Mouse (Mus musculus) midbrain, embryonic 10.5 days (tissue): ENCODE results near the gene Kcnk7. TPM values are rescaled to one million over a fixed set of nuclear protein-coding genes. Genes with fewer than 3 reads are reported as not detected.

Experiments
- DNase-seq: peaks from one replicate; pipeline ENCODE4 v3.0.0-alpha.2; 2017; ENCODE audit warnings: low spot score
- H3K27ac ChIP-seq: fragments of 300-500 bp; sonication (generic); replicated peaks from 2 replicates; pipeline ENCODE4 v1.5.1; 2016; ENCODE audit warnings: mild to moderate bottlenecking
- H3K27me3 ChIP-seq: fragments of 300-500 bp; sonication (generic); 2 replicates; pipeline ENCODE4 v1.6.1; 2016; ENCODE audit warnings: low read depth, mild to moderate bottlenecking; ENCODE audit not compliant: poor library complexity, severe bottlenecking
- H3K36me3 ChIP-seq: fragments of 300-500 bp; sonication (generic); 2 replicates; pipeline ENCODE4 v1.6.1; 2016; ENCODE audit warnings: mild to moderate bottlenecking, moderate library complexity
- H3K4me1 ChIP-seq: fragments of 300-500 bp; sonication (generic); 2 replicates; pipeline ENCODE4 v1.6.1; 2016
- H3K4me3 ChIP-seq: fragments of 300-500 bp; sonication (generic); 2 replicates; pipeline ENCODE4 v1.5.1; 2016; ENCODE audit warnings: mild to moderate bottlenecking, moderate library complexity
- H3K9me3 ChIP-seq: fragments of 300-500 bp; sonication (generic); replicated peaks from 2 replicates; pipeline ENCODE4 v1.6.1; 2016; ENCODE audit warnings: mild to moderate bottlenecking
- WGBS: fragments of 180-500 bp; shearing (Covaris S2); methylation state at CpG from one replicate; pipeline ENCODE4 v1.1.7; 2016; 5-methylcytosine and 5-hydroxymethylcytosine counted together
- polyA plus RNA-seq: library from polyadenylated mRNA; unstranded; fragments of >200 nt; fragmentation: Nextera tagmentation; extraction: Ambion mirVana; gene quantifications from 2 replicates; pipeline ENCODE4 v1.2.1, GENCODE M21; 2016

The Kcnk7 gene
- polyA plus RNA-seq, 1 experiment from 2014 or later: not detected

DNA sequence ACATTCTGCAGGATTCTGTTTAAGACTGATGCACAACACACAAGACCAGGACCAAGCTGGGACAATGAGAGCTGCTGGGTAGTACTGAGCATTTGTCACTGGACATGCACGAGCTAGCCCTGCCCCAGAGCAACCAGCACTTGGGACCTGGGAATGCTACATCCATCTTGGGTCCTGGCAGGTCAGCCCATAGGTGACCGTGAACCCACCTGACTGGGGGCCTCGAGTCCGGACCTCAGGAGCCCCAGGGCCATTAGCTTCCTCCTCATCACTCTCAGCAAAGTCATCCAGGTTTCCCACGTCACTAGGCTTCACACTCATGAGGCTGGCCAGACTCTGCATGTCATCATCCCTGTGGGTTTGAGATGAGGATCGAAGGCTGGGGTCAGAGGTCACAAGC, 17.1 kb downstream of the Kcnk7 start:
- no peak for DNase-seq
- H3K36me3 ChIP-seq: peaks cover 92% of the 10 kb centered on the region
- H3K4me3 ChIP-seq: no peak overlapping the region
- peaks cover 19% of the 10 kb centered on the region for H3K27me3 ChIP-seq
- H3K4me1 ChIP-seq: peaks cover 32% of the 10 kb centered on the region
- H3K27ac ChIP-seq: no peak overlapping the region
- no peaks in the 10 kb centered on the region for H3K9me3 ChIP-seq
- 89% methylated on average over 6 of the region's 6 CpGs for WGBS

GRCm38 (mm10) chr19:5722848-5723425, 18.8 kb downstream of the Kcnk7 start:
- WGBS: 90% methylated on average over 7 of the region's 7 CpGs
- Histone ChIP-seq H3K4me3 (0 out of 2 replicates have a peak overlapping the region, but pooled peaks have one; percentile 14), H3K27ac (no peak overlapping the region)

DNA sequence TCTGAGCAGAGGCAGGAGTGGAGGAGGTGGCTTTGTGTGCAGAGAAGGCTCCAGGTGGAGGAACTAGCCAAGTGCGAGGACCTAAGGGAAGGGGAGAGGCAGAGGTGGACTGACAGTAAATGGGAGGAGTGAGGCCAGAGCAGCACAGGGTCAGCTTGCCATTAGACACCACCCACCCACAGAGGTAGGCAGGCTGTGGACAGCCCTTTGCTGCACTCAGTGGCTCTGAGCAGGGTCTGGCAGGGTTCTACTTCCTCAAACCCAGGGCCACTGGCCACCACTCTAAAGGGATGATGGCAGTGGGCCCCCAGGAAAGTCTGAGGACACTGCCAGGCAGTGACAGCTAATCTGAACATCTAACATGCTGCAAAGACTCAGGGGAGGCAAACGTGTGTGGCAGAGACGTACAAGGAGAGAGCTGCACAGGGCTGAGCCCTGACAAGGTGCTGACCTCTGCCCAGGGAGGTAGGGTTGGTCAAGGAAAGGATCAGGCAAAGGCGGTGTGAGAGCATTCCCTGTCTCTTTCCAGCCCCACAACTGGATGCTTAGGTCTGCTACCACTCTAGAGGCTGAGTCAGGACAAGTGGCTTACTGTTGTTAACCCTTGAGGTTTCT, 19.9 kb downstream of the Kcnk7 start:
- H3K4me1 ChIP-seq: peaks cover 44% of the 10 kb centered on the region
- no peaks in the 10 kb centered on the region for H3K9me3 ChIP-seq
- H3K36me3 ChIP-seq: peaks cover 77% of the 10 kb centered on the region
- H3K27ac ChIP-seq: no peak overlapping the region
- DNase-seq: no peak
- H3K27me3 ChIP-seq: peaks cover 18% of the 10 kb centered on the region
- 74% methylated on average over 4 of the region's 4 CpGs for WGBS
- H3K4me3 ChIP-seq: no peak overlapping the region

More at GRCm38 (mm10) chr19:5722848-5723425, 18.8 kb downstream of the Kcnk7 start:
- Histone ChIP-seq H3K36me3 (peaks cover 88% of the 10 kb centered on the region), H3K4me1 (peaks cover 35% of the 10 kb centered on the region), H3K27me3 (peaks cover 21% of the 10 kb centered on the region), H3K9me3 (no peaks in the 10 kb centered on the region)
- DNase-seq: no peak

- H3K27ac ChIP-seq: peak overlapping the region; percentile 52; the same call in 1 of the 2 replicates
These were observed 20.4 kb downstream of the Kcnk7 start for GRCm38 (mm10) chr19:5724549-5724941.

DNA sequence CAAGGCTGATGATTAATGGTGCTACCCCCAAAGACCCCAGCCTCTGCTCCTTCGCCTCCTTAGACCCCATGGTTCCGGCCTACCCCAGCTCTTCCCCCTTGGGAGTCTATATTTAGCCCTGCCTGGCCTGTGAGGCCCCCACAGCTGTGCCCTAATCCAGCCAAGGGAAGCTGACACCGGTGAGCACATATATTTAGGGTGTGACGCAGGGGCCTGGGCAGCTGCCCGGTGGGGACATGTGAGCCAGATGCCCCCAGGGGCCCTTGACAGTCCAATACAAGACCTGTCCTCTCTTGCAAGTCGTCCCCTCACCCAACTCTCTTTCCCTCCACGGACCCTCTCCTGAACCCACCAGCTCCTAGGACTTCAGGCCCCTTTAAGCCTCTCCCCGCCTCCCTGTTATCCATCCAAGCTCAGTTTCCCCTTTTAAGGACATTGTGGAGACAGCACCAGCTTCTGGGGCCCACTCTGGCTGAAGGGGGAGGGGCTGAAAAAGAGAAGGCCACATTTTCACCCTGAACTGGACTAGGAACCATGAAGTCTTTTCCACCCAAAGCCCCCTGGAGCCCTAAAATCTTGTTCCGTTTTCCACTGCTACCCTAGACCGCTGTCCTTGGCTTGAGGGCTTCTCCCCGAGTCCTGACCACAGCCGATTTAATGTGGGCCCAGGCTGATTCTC, 21.0 kb downstream of the Kcnk7 start:
- Histone ChIP-seq H3K9me3 (no peaks in the 10 kb centered on the region), H3K27ac (peak overlapping the region; percentile 52; the same call in 1 of the 2 replicates), H3K4me1 (peaks cover 54% of the 10 kb centered on the region), H3K27me3 (peaks cover 18% of the 10 kb centered on the region), H3K4me3 (peak overlapping the region; percentile 95), H3K36me3 (peaks cover 68% of the 10 kb centered on the region)
- DNase-seq: no peak
- 84% methylated on average over 12 of the region's 12 CpGs for WGBS

More at GRCm38 (mm10) chr19:5724549-5724941, 20.4 kb downstream of the Kcnk7 start:
- Histone ChIP-seq H3K4me1 (peaks cover 48% of the 10 kb centered on the region), H3K4me3 (peak overlapping the region; percentile 95), H3K27me3 (peaks cover 18% of the 10 kb centered on the region), H3K36me3 (peaks cover 72% of the 10 kb centered on the region), H3K9me3 (no peaks in the 10 kb centered on the region)
- WGBS: 76% methylated on average over 7 of the region's 7 CpGs
- DNase-seq: no peak

DNA sequence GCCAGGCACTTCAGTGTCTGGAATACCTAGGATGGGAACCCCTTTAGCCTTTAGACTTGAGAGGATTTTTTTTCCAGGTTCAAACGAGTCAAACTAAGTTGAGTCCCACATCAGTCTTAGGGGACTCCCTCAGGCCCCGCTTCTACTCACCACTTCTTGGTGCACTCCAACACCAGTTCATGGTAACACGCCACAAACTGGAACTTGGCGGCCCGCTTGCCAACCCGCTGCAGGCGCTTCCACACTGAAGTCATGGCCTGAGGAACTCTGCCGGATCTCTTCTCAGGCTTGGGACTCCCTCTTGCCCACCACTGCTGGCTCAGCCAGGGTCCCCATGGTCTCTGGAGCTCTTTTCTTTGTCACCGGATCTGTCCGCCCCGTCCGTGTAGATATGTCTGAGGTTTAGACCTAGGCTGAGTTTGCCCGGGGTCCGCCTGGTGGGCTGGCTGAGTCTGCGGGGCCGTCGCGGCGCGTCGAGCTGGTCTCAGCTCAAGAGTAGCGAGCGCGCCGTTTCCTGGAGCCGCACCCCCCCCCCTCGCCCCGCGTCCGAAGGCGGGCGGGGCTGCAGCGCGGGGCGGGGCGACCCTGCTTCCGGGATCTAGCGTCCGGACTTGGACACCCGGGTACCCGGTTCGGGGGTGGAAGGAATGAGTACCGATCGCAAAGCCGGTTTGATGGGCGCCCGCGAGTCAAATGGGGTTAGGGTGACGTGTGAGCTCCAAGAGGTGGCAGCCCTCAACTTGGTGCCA, 21.8 kb downstream of the Kcnk7 start, which contains the start of gene Ehbp1l1:
Gene Ehbp1l1 (minus strand): TSS at position 551 of the 749 bp plus-strand sequence.
- Histone ChIP-seq H3K4me3 (peak within 1 kb of the TSS; percentile 95), H3K27ac (peak within 1 kb of the TSS; percentile 64), H3K36me3 (peaks cover 64% of the 10 kb centered on the region), H3K27me3 (peaks cover 18% of the 10 kb centered on the region), H3K9me3 (no peaks in the 10 kb centered on the region), H3K4me1 (peaks cover 62% of the 10 kb centered on the region)
- DNase-seq: no peak
- 12% methylated on average over 49 of the region's 49 CpGs for WGBS

DNA sequence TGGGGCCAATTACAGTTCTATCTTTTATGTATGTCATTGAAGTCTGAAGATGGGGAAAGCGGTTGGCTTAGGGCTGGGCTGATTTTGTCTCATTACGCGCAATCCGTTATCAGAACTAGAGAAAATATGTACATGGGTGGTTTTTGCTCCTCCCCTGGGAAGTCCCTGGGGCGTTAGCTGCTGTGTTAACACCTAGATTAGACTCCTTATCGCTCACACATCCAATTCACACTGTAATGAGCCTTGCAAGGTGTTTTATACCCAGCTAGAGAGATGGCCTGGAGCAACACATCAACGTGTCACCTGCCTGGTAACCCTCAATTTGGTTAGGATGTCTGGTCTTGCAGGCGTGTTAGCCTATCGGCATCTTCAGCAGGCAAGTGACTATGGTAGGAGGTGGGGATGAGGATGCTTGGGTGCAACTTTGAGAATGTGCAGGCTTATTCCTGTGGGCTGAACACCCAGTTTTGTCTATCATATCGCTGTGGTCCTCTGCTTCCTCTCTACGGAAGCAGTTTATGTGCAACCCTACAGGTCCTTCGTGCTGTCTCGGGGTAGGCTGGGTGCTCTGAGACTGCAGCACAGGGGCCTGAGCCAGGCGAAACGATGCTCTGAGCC, 22.9 kb downstream of the Kcnk7 start:
- Histone ChIP-seq H3K4me1 (peaks cover 71% of the 10 kb centered on the region), H3K27ac (peak overlapping the region; percentile 97; the same call in 1 of the 2 replicates), H3K36me3 (peaks cover 53% of the 10 kb centered on the region), H3K27me3 (peaks cover 18% of the 10 kb centered on the region), H3K9me3 (no peaks in the 10 kb centered on the region), H3K4me3 (peak overlapping the region; percentile 95)
- 84% methylated on average over 15 of the region's 15 CpGs for WGBS
- no peak for DNase-seq

- DNase-seq: peak; percentile 86
- Histone ChIP-seq H3K4me3 (peak overlapping the region; percentile 95), H3K27me3 (peaks cover 18% of the 10 kb centered on the region), H3K36me3 (peaks cover 46% of the 10 kb centered on the region), H3K27ac (peak overlapping the region; percentile 97), H3K9me3 (no peaks in the 10 kb centered on the region), H3K4me1 (peaks cover 72% of the 10 kb centered on the region)
- WGBS: 6% methylated on average over 14 of the region's 14 CpGs
These were observed 23.5 kb downstream of the Kcnk7 start for GRCm38 (mm10) chr19:5727701-5728100.

GRCm38 (mm10) chr19:5728631-5729443, 24.7 kb downstream of the Kcnk7 start:
- H3K4me1 ChIP-seq: peaks cover 72% of the 10 kb centered on the region
- DNase-seq: no peak
- H3K27ac ChIP-seq: peak overlapping the region; percentile 97
- peaks cover 38% of the 10 kb centered on the region for H3K36me3 ChIP-seq
- WGBS: 14% methylated on average over 37 of the region's 37 CpGs
- no peaks in the 10 kb centered on the region for H3K9me3 ChIP-seq
- peaks cover 18% of the 10 kb centered on the region for H3K27me3 ChIP-seq
- peak overlapping the region; percentile 95 for H3K4me3 ChIP-seq

GRCm38 (mm10) chr19:5729444-5729815, 25.3 kb downstream of the Kcnk7 start, which contains the start of gene Fam89b:
Gene Fam89b, minus strand, starts transcription at chr19:5729653.
- DNase-seq: peak; percentile 89
- Histone ChIP-seq H3K27me3 (peaks cover 18% of the 10 kb centered on the region), H3K4me1 (peaks cover 72% of the 10 kb centered on the region), H3K4me3 (peak within 1 kb of the TSS; percentile 95), H3K36me3 (peaks cover 32% of the 10 kb centered on the region), H3K9me3 (no peaks in the 10 kb centered on the region), H3K27ac (peak within 1 kb of the TSS; percentile 97)
- WGBS: under 1% methylated on average over 37 of the region's 37 CpGs

DNA sequence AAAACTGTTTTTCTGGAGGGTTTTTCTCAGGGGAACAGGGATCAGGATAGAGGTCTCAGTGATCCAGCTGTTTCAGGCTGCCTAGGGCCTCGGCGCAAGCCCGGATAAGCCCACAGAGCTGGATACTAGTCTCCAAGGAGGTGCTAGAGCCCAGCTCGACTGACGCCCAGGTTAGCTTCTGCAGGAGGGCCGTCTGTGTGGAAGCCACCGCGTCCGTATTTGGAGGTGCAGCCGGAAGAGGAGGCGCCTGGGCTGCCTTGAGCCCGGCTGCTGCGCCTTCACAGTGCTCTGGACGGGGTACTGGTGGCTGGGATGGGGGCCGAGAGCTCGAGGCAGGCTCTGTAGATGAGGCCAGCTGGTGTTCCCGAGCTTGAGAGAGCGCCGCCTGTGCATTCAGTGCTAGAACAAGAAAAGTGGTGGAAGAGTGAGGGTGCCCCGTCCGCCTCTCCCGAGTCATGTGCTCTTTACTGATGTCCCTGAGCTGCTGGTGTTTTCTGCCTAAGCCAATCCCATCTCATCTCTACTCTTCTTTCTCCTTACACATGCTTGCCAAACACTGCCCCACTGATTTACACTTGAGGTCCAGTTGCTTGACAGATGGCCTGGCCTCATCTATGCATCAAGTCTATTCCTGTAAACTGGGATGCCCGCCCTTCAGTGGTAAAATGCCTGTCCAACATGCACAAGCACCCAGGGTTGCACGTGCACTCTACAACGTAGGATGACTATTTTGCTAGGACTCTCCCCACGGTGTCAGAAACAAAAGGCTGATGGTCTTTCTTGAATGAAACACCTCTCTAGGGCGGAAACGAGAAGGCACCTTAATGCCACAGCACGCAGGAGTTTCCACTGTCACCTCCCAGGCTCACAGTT, 26.4 kb downstream of the Kcnk7 start:
- Histone ChIP-seq H3K27me3 (peaks cover 27% of the 10 kb centered on the region), H3K36me3 (peaks cover 21% of the 10 kb centered on the region), H3K9me3 (no peaks in the 10 kb centered on the region), H3K4me1 (peaks cover 61% of the 10 kb centered on the region), H3K4me3 (peak overlapping the region; percentile 95), H3K27ac (peak overlapping the region; percentile 84)
- 77% methylated on average over 29 of the region's 29 CpGs for WGBS
- no peak for DNase-seq
